ENCODE assay signal across 18 mouse cellular contexts in the genomic region with DNA sequence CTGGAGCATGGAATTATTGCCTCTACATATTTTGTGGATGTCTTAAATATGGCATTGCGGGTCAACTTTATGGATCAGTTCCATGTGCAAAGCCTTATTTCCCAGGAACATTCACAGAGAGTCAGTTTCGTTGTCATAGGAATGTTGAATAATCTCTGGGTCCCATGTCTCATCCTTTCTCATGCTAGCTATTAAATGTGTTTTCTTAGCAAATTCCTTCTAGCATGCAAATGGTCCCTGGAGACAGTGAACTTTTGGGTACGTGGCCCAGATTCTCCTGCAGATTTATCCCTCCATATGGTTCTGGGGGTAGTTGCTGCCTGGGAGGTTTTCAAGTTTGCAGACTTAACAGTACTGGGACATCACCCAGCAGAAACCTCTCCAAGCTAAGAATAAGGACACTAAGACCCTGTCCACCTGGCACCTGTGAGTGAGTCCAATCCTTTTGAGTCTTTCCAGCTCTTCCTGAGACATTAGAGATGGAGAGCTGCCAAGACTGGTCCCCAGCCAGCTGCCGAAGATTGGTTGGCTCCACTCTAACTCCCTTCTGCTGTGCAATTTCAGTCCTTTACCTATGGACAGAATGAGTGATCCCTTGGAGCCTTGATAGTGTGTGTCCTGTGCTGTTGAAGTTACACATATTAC. TPM values are rescaled to one million over a fixed set of nuclear protein-coding genes. Genes with fewer than 3 reads are reported as not detected.
DNase-seq lines count a peak whose midpoint lies in the region; ATAC-seq lines count a peak whose summit lies in the region.
"Had no signal": no experiment of that assay in that cellular context is flagged by ENCODE, and none has a peak within 500 bp of the region (broad histone marks: within the 10 kb centered on the region; RNA-seq: fewer than 3 reads in every experiment).

No protein-coding gene starts in this region.

- ATAC-seq in embryonic facial prominence, embryonic 15.5 days (ENCODE audit: insufficient number of reproducible peaks, low FRiP score, low TSS enrichment, low read depth): peak; percentile 24; the same call in 1 of the 2 replicates
- ATAC-seq in stomach, embryonic 16.5 days (ENCODE audit: insufficient read depth, low FRiP score): peak; percentile 58; the same call in 1 of the 2 replicates
- ATAC-seq in liver, embryonic 12.5 days: no peak
- ATAC-seq: forebrain, embryonic 16.5 days had no signal

- peak; percentile 72 for DNase-seq in heart, adult 11 months
- no peak for DNase-seq in heart, adult 8-10 months (ENCODE audit: low spot score)
- peak; percentile 44 to 58 for DNase-seq in right cerebral cortex, postnatal 10 days (ENCODE audit: low spot score in 2 of 2)
- no peak for DNase-seq in right cerebral cortex, postnatal 25 days
- DNase-seq in layer of hippocampus, postnatal 14 days (ENCODE audit: low spot score in 2 of 2): no peak
- DNase-seq: adrenal gland, postnatal 14 days; heart, postnatal 10 days had no signal

- no peaks in the 10 kb centered on the region; the same call in 1 of the 2 replicates for H3K27me3 ChIP-seq in embryonic facial prominence, embryonic 15.5 days
- no peaks in the 10 kb centered on the region for H3K27me3 ChIP-seq in stomach, embryonic 16.5 days (ENCODE audit: control insufficient read depth, insufficient read depth, low read length)
- H3K27me3 ChIP-seq in liver, embryonic 12.5 days (replicated peaks): 0 out of 2 replicates have a peak, but pooled peaks cover 3% of the 10 kb centered on the region
- H3K27me3 ChIP-seq: CH12.LX; embryonic facial prominence, embryonic 13.5 days; limb, embryonic 13.5 days; lung, embryonic 15.5 days; megakaryocyte, embryonic 14.5 days had no signal

- no peak overlapping the region for H3K4me2 ChIP-seq in embryonic facial prominence, embryonic 15.5 days (replicated peaks)
- H3K4me2 ChIP-seq in stomach, embryonic 16.5 days (ENCODE audit: low read depth, low read length): no peak overlapping the region
- H3K4me2 ChIP-seq in liver, embryonic 12.5 days: no peak overlapping the region
- H3K4me2 ChIP-seq: embryonic facial prominence, embryonic 13.5 days; limb, embryonic 13.5 days; lung, embryonic 15.5 days had no signal

- H3K4me1 ChIP-seq in embryonic facial prominence, embryonic 15.5 days: peaks cover 11% of the 10 kb centered on the region; the same call in 1 of the 2 replicates
- 0 out of 2 replicates have a peak, but pooled peaks cover 6% of the 10 kb centered on the region for H3K4me1 ChIP-seq in stomach, embryonic 16.5 days (ENCODE audit: control insufficient read depth, insufficient read depth, low read length)
- no peaks in the 10 kb centered on the region for H3K4me1 ChIP-seq in liver, embryonic 12.5 days
- H3K4me1 ChIP-seq: lung, embryonic 15.5 days; megakaryocyte, embryonic 14.5 days had no signal

- no peaks in the 10 kb centered on the region for H3K36me3 ChIP-seq in embryonic facial prominence, embryonic 15.5 days
- H3K36me3 ChIP-seq in stomach, embryonic 16.5 days (ENCODE audit: control insufficient read depth, insufficient read depth, low read length): no peaks in the 10 kb centered on the region
- H3K36me3 ChIP-seq in liver, embryonic 12.5 days: no peaks in the 10 kb centered on the region
- H3K36me3 ChIP-seq: embryonic facial prominence, embryonic 13.5 days; limb, embryonic 13.5 days; lung, embryonic 15.5 days had no signal

- 42% methylated on average over 4 of the region's 4 CpGs for WGBS in embryonic facial prominence, embryonic 15.5 days
- 60% methylated on average over 4 of the region's 4 CpGs for WGBS in stomach, embryonic 16.5 days
- 68% methylated on average over 4 of the region's 4 CpGs for WGBS in liver, embryonic 12.5 days (ENCODE audit: insufficient replicate concordance)

- H3K27ac ChIP-seq in embryonic facial prominence, embryonic 15.5 days (replicated peaks): peak overlapping the region; percentile 28
- H3K27ac ChIP-seq in stomach, embryonic 16.5 days (ENCODE audit: low read length): peak overlapping the region; percentile 61
- no peak overlapping the region for H3K27ac ChIP-seq in liver, embryonic 12.5 days
- H3K27ac ChIP-seq: embryonic facial prominence, embryonic 13.5 days; limb, embryonic 13.5 days; lung, embryonic 15.5 days had no signal

- no peak overlapping the region for H3K4me3 ChIP-seq in embryonic facial prominence, embryonic 15.5 days (replicated peaks)
- H3K4me3 ChIP-seq in stomach, embryonic 16.5 days (replicated peaks; ENCODE audit: low read length): no peak overlapping the region
- no peak overlapping the region for H3K4me3 ChIP-seq in liver, embryonic 12.5 days
- H3K4me3 ChIP-seq: embryonic facial prominence, embryonic 13.5 days; limb, embryonic 13.5 days; lung, embryonic 15.5 days; megakaryocyte, embryonic 14.5 days; myocyte had no signal

- H3K9me3 ChIP-seq in embryonic facial prominence, embryonic 15.5 days (replicated peaks): no peaks in the 10 kb centered on the region
- no peaks in the 10 kb centered on the region for H3K9me3 ChIP-seq in stomach, embryonic 16.5 days (replicated peaks; ENCODE audit: control insufficient read depth, low read length)
- H3K9me3 ChIP-seq in liver, embryonic 12.5 days (replicated peaks): no peaks in the 10 kb centered on the region
- H3K9me3 ChIP-seq: embryonic facial prominence, embryonic 13.5 days; limb, embryonic 13.5 days; lung, embryonic 15.5 days; megakaryocyte, embryonic 14.5 days had no signal

- no peak overlapping the region for H3K9ac ChIP-seq in embryonic facial prominence, embryonic 15.5 days
- H3K9ac ChIP-seq in stomach, embryonic 16.5 days (ENCODE audit: low read length): no peak overlapping the region
- no peak overlapping the region for H3K9ac ChIP-seq in liver, embryonic 12.5 days
- H3K9ac ChIP-seq: embryonic facial prominence, embryonic 13.5 days; limb, embryonic 13.5 days; lung, embryonic 15.5 days had no signal

RNA-seq across cellular contexts. Expression of gene Thbs2, which starts 45.9 kb away (rescaled TPM):
- 10 to 100 TPM; 11.8 to 17.1 (median 14.4) TPM for total RNA-seq in heart, adult 8-10 months (2022)
- polyA plus RNA-seq in embryonic facial prominence, embryonic 15.5 days (2015; fragmentation: Nextera tagmentation; extraction: Ambion mirVana): 72.0 and 86.0 TPM in 2 replicates
- polyA plus RNA-seq in stomach, embryonic 16.5 days (2015; fragmentation: Nextera tagmentation; extraction: Ambion mirVana): 54.9 and 59.8 TPM in 2 replicates
- 0.84 and 0.98 TPM in 2 replicates for polyA plus RNA-seq in liver, embryonic 12.5 days (2016; fragmentation: Nextera tagmentation; extraction: Ambion mirVana)
- total RNA-seq in layer of hippocampus, postnatal 14 days (2021): 1 to 10 TPM; 3.6 to 3.8 TPM
- total RNA-seq: granulocyte monocyte progenitor cell, adult 5-6 weeks had no signal

Comparison
In these comparisons a context has a peak if more than half of its experiments do, and no peak if none do; other contexts are left out.
1. DNase-seq: peak in heart, adult 11 months (single experiment) and right cerebral cortex, postnatal 10 days (2 of 2); none in heart, adult 8-10 months (single experiment), right cerebral cortex, postnatal 25 days (single experiment) and layer of hippocampus, postnatal 14 days (0 of 2).
2. RNA of gene Thbs2, which starts 45.9 kb away (polyA plus RNA-seq): 72.0 to 86.0 TPM in embryonic facial prominence, embryonic 15.5 days and 54.9 to 59.8 TPM in stomach, embryonic 16.5 days; 0.84 to 0.98 TPM in liver, embryonic 12.5 days; every median in the first group is over 10 times any median in the second.